Mouse (Mus musculus) cerebellum, adult 2 months (tissue): Measurements from ENCODE around the gene 1700067K01Rik.

Experiments used
- CTCF ChIP-seq: fragments of 200-500 bp; IDR thresholded peaks from 2 replicates; pipeline ENCODE4 v1.5.1; 2011; ENCODE audit warnings: low read depth, mild to moderate bottlenecking, control low read depth, low read length, moderate library complexity, borderline replicate concordance; ENCODE audit not compliant: insufficient read depth
- POLR2A ChIP-seq: fragments of 200-500 bp; IDR thresholded peaks from 2 replicates; pipeline ENCODE4 v1.6.1; 2011; ENCODE audit warnings: low read length, control low read depth, borderline replicate concordance; ENCODE audit not compliant: insufficient read depth

DNA sequence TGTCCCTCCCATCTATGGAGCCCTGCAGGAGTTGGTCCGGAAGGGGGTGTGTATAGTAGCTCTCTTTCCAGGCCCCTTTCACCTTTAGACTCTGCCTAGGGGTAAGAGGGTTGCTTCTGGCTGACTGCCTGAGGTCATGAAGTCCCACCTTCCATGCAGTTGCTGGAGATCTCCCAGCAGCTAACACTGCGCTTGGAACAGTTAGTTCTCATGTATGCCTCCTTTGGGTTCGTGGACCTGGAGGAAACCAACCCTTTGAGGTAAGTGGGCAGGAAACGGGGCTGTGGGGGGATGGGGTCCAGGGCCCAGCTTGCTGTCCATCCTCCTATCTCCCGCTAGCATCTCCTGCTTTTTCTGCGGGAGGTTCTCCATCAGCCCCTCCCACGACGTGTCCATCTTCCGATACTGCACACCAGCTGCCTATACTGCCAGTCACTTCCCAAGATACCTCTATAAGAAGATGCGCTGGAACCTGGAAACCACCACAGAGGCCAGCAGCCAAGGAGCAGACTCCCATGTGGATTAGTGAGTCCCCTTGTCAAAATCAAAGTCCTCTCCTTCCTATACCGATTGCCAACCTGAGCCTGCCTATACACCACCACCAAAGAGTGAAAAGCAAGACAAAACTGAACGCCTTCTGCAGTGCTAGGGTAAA lies 1.8 kb downstream of the 1700067K01Rik start:
- TF ChIP-seq CTCF (no peak), POLR2A (no peak)
